Mouse (Mus musculus): ENCODE results near the gene Csnk1g1. TPM values are rescaled to one million over a fixed set of nuclear protein-coding genes. Genes with fewer than 3 reads are reported as not detected.
A peak's percentile ranks its signal among the peaks of the same experiment; 100 is the strongest.

The Csnk1g1 gene
- total and polyA plus RNA-seq, 2 experiments from 2014 or later = 17.4 to 28.6 TPM

DNA sequence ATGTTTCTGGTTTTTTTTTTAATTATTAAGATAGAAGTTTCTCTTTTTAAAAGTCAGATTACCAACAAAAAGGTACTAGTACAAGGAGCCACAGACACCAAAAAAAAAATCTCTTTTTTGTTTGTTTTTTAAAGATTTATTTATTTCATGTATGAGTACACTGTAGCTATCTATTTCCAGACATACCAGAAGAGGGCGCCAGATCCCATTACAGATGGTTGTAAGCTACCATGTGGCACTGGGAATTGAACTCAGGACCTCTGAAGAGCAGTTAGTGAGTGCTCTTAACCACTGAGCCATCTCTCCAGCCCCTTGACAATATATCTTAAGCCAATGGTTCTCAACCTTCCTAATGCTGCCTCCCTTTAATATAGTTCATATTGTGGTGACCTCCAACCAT is 144.9 kb downstream of the Csnk1g1 start:
- Histone ChIP-seq H3K4me3 (ENCODE audit: low read depth, low read length) (no peak overlapping the region), H3K4me2 (ENCODE audit: low read depth, low read length, poor library complexity, severe bottlenecking) (no peak overlapping the region), H3K36me3 (ENCODE audit: insufficient read depth, low read length) (no peaks in the 10 kb centered on the region), H3K27me3 (ENCODE audit: insufficient read depth, low read length) (no peaks in the 10 kb centered on the region), H3K4me1 (ENCODE audit: insufficient read depth, low read length) (no peaks in the 10 kb centered on the region), H3K9ac (replicated peaks; ENCODE audit: low read length, poor library complexity, severe bottlenecking) (no peak overlapping the region), H3K27ac (ENCODE audit: low read depth, low read length) (no peak overlapping the region), H3K9me3 (ENCODE audit: low read length) (no peaks in the 10 kb centered on the region)
- 23% methylated on average over 1 of the region's 1 CpGs for WGBS
- ATAC-seq (ENCODE audit: low FRiP score) (no peak), DNase-seq (ENCODE audit: low spot score) (no peak)
- no peak for TF ChIP-seq CTCF (IDR thresholded peaks at IDR 0.05)

DNA sequence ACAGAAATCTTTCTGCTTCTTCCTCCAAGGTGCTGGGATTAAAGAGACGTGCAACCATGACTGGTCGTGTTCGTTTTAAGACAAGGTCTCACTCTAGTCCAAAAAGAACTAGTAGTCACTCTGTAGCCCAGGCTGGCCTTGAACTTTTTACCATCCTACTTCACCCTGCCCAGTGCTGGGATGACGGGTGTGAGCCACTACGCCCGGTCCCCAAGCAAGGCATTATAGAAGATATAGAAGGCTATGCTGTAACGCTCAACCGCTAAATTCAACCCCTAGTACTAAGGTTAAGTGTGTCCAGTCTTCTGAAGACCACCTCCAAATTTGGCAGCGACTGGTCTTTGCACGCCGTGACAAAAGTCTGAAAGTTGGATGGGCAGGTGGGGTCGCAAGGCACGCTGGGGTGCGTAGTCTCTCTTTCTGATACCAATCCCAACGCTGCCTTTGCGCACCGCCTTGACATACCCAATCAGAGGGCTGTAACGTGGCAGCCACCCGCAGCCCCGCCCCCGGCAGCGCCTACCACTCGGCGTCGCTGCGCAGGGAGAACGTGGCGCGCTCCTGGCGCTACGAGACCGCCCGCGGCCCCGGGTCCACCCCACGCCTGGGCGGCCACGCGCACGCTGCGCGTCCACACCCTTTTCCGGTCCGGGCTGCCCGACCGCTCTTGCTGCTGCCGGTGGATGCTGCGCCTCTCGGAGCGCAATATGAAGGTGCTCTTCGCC is 151.0 kb downstream of the Csnk1g1 start, which contains the start of gene Ppib:
Gene Ppib, plus strand, starts transcription at position 640 of the 725 bp plus-strand sequence.
- Histone ChIP-seq H3K4me3 (ENCODE audit: low read depth, low read length) (peak within 1 kb of the TSS; percentile 77), H3K36me3 (ENCODE audit: insufficient read depth, low read length) (peaks cover 20% of the 10 kb centered on the region), H3K27me3 (ENCODE audit: insufficient read depth, low read length) (no peaks in the 10 kb centered on the region), H3K9me3 (ENCODE audit: low read length) (no peaks in the 10 kb centered on the region), H3K27ac (ENCODE audit: low read depth, low read length) (peak within 1 kb of the TSS; percentile 91), H3K9ac (replicated peaks; ENCODE audit: low read length, poor library complexity, severe bottlenecking) (peak within 1 kb of the TSS; percentile 79), H3K4me1 (ENCODE audit: insufficient read depth, low read length) (peaks cover 13% of the 10 kb centered on the region), H3K4me2 (ENCODE audit: low read depth, low read length, poor library complexity, severe bottlenecking) (peak within 1 kb of the TSS; percentile 56)
- peak; percentile 98 for DNase-seq (ENCODE audit: low spot score)
- WGBS = 2% methylated on average over 50 of the region's 51 CpGs
- ATAC-seq (ENCODE audit: low FRiP score) = peak; percentile 98
- peak; percentile 53 for TF ChIP-seq CTCF (IDR thresholded peaks at IDR 0.05)

DNA sequence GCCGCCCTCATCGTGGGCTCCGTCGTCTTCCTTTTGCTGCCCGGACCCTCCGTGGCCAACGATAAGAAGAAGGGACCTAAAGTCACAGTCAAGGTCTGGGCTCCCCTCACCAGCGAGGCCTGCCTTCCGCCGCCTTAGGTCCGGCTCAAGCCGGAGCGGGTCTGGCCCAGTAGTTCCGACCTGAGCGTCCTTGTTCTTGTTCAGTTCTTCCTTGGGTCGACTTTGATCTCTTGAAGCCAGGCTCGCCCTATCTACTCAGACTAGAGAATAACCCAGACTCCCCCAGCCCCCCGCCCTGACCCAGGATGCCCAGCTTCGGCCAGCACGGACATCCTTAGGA is 151.6 kb downstream of the Csnk1g1 start:
- no peak for TF ChIP-seq CTCF (IDR thresholded peaks at IDR 0.05)
- H3K4me3 ChIP-seq (ENCODE audit: low read depth, low read length) = peak overlapping the region; percentile 77
- H3K27ac ChIP-seq (ENCODE audit: low read depth, low read length) = peak overlapping the region; percentile 91
- peak overlapping the region; percentile 56 for H3K4me2 ChIP-seq (ENCODE audit: low read depth, low read length, poor library complexity, severe bottlenecking)
- DNase-seq (ENCODE audit: low spot score) = no peak
- H3K27me3 ChIP-seq (ENCODE audit: insufficient read depth, low read length) = no peaks in the 10 kb centered on the region
- peak overlapping the region; percentile 79 for H3K9ac ChIP-seq (replicated peaks; ENCODE audit: low read length, poor library complexity, severe bottlenecking)
- H3K4me1 ChIP-seq (ENCODE audit: insufficient read depth, low read length) = peaks cover 13% of the 10 kb centered on the region
- 0% methylated on average over 17 of the region's 20 CpGs for WGBS
- peaks cover 23% of the 10 kb centered on the region for H3K36me3 ChIP-seq (ENCODE audit: insufficient read depth, low read length)
- ATAC-seq (ENCODE audit: low FRiP score) = peak; percentile 89
- no peaks in the 10 kb centered on the region for H3K9me3 ChIP-seq (ENCODE audit: low read length)

DNA sequence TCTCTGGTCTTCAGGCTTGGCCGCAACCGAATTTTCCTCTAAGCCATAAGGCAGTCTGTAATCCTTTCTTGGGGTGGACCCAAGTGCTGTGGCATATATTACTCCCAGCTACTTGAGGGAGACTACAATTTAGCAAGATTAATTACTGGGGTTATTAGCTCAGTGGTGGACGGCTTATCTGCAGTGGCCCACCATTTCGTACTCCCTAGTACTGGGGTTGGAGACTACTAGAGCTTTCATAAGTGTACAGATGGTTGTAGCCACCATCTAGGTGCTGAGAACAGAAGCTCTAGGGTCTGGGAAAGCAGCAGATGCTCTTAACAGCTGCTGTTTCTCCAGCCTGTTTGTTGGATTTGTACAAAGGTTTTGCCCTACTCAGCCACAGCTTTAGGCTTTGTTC is 152.3 kb downstream of the Csnk1g1 start:
- peaks cover 13% of the 10 kb centered on the region for H3K4me1 ChIP-seq (ENCODE audit: insufficient read depth, low read length)
- TF ChIP-seq CTCF (IDR thresholded peaks at IDR 0.05) = no peak
- no peak overlapping the region for H3K27ac ChIP-seq (ENCODE audit: low read depth, low read length)
- H3K36me3 ChIP-seq (ENCODE audit: insufficient read depth, low read length) = peaks cover 30% of the 10 kb centered on the region
- H3K4me3 ChIP-seq (ENCODE audit: low read depth, low read length) = peak overlapping the region; percentile 77
- peak overlapping the region; percentile 56 for H3K4me2 ChIP-seq (ENCODE audit: low read depth, low read length, poor library complexity, severe bottlenecking)
- H3K9ac ChIP-seq (replicated peaks; ENCODE audit: low read length, poor library complexity, severe bottlenecking) = peak overlapping the region; percentile 79
- ATAC-seq (ENCODE audit: low FRiP score) (no peak), DNase-seq (ENCODE audit: low spot score) (peak; percentile 56)
- 25% methylated on average over 4 of the region's 4 CpGs for WGBS
- no peaks in the 10 kb centered on the region for H3K9me3 ChIP-seq (ENCODE audit: low read length)
- H3K27me3 ChIP-seq (ENCODE audit: insufficient read depth, low read length) = no peaks in the 10 kb centered on the region

DNA sequence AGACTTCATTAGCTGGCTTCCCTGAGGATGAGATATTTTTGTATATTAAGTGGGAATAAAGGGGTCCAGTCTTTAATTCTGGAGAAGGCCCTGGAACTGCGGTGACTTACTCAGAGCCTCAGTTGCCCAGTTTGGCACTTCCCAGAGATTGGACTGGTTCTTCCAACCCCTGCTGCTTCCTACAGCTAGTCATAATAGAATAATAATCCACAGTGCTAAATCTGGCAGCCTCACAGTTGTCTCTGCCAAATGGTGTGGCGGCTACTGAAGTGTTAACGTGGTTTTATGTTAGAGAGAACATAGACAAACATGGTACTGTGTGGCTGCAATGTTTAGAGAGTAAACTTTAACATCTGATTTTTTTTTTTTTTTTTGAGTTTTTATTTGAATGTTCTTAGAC is 152.9 kb downstream of the Csnk1g1 start:
- DNase-seq (ENCODE audit: low spot score) (no peak), ATAC-seq (ENCODE audit: low FRiP score) (no peak)
- no peaks in the 10 kb centered on the region for H3K27me3 ChIP-seq (ENCODE audit: insufficient read depth, low read length)
- TF ChIP-seq CTCF (IDR thresholded peaks at IDR 0.05) = no peak
- H3K4me2 ChIP-seq (ENCODE audit: low read depth, low read length, poor library complexity, severe bottlenecking) = peak overlapping the region; percentile 56
- H3K36me3 ChIP-seq (ENCODE audit: insufficient read depth, low read length) = peaks cover 37% of the 10 kb centered on the region
- H3K4me1 ChIP-seq (ENCODE audit: insufficient read depth, low read length) = peaks cover 13% of the 10 kb centered on the region
- H3K27ac ChIP-seq (ENCODE audit: low read depth, low read length) = no peak overlapping the region
- WGBS = 80% methylated on average over 3 of the region's 3 CpGs
- H3K4me3 ChIP-seq (ENCODE audit: low read depth, low read length) = peak overlapping the region; percentile 77; the same call in 1 of the 2 replicates
- H3K9ac ChIP-seq (replicated peaks; ENCODE audit: low read length, poor library complexity, severe bottlenecking) = no peak overlapping the region
- no peaks in the 10 kb centered on the region for H3K9me3 ChIP-seq (ENCODE audit: low read length)

DNA sequence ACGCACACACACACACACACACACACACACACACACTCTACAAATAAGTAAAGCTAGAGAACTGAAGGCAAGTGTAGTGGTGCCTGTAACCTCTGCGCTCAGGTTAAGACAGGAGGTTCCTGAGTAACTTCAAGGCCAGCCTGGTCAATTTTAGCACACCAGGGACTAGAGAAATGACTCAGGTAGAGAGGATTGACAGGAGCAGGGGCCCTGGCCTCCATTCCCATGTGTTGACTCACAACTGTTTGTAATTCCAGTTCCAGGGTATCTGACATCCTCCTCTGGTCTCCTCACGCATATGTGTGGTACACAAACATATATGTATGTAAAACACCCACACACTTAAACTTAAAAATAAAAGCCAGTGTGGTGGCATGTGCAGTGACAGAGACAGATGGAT is 154.7 kb downstream of the Csnk1g1 start:
- Histone ChIP-seq H3K9me3 (ENCODE audit: low read length) (no peaks in the 10 kb centered on the region), H3K36me3 (ENCODE audit: insufficient read depth, low read length) (peaks cover 40% of the 10 kb centered on the region), H3K4me3 (ENCODE audit: low read depth, low read length) (no peak overlapping the region), H3K27ac (ENCODE audit: low read depth, low read length) (no peak overlapping the region), H3K4me2 (ENCODE audit: low read depth, low read length, poor library complexity, severe bottlenecking) (no peak overlapping the region), H3K27me3 (ENCODE audit: insufficient read depth, low read length) (no peaks in the 10 kb centered on the region), H3K9ac (replicated peaks; ENCODE audit: low read length, poor library complexity, severe bottlenecking) (no peak overlapping the region), H3K4me1 (ENCODE audit: insufficient read depth, low read length) (peaks cover 13% of the 10 kb centered on the region)
- no peak for TF ChIP-seq CTCF (IDR thresholded peaks at IDR 0.05)
- no peak for DNase-seq (ENCODE audit: low spot score)
- ATAC-seq (ENCODE audit: low FRiP score) = no peak
- WGBS = 98% methylated on average over 3 of the region's 3 CpGs
